Mouse (Mus musculus): ENCODE data around the gene Dnah8. TPM values are rescaled to one million over a fixed set of nuclear protein-coding genes. Genes with fewer than 3 reads are reported as not detected.

The Dnah8 gene
- total RNA-seq, 2 experiments from 2014 or later, result 1.4 to 2.4 TPM

- no peak for DNase-seq
Measured at GRCm38 (mm10) chr17:30663170-30663569, 39.0 kb downstream of the Dnah8 start.

GRCm38 (mm10) chr17:30664856-30665255 is 40.7 kb downstream of the Dnah8 start:
- DNase-seq, result no peak

GRCm38 (mm10) chr17:30672556-30672955 is 48.4 kb downstream of the Dnah8 start:
- DNase-seq, result no peak

GRCm38 (mm10) chr17:30673023-30673422 is 48.9 kb downstream of the Dnah8 start:
- DNase-seq, result no peak

- no peak for DNase-seq
Measured at GRCm38 (mm10) chr17:30675021-30675740, 51.0 kb downstream of the Dnah8 start.

GRCm38 (mm10) chr17:30678523-30678922 is 54.4 kb downstream of the Dnah8 start:
- no peak for DNase-seq

- DNase-seq, result no peak
Measured at GRCm38 (mm10) chr17:30679612-30680011, 55.5 kb downstream of the Dnah8 start.

GRCm38 (mm10) chr17:30681604-30682003 is 57.5 kb downstream of the Dnah8 start:
- peak; percentile 76 for DNase-seq

- no peak for DNase-seq
Measured at GRCm38 (mm10) chr17:30690181-30690580, 66.0 kb downstream of the Dnah8 start.

- DNase-seq, result no peak
Measured at GRCm38 (mm10) chr17:30691481-30691880, 67.3 kb downstream of the Dnah8 start.

GRCm38 (mm10) chr17:30694281-30694680 is 70.1 kb downstream of the Dnah8 start:
- DNase-seq, result no peak

GRCm38 (mm10) chr17:30714732-30715131 is 90.6 kb downstream of the Dnah8 start:
- peak; percentile 16 for DNase-seq

GRCm38 (mm10) chr17:30718197-30718596 is 94.0 kb downstream of the Dnah8 start:
- DNase-seq, result no peak

- no peak for DNase-seq
Measured at GRCm38 (mm10) chr17:30719031-30719430, 94.9 kb downstream of the Dnah8 start.

- DNase-seq, result no peak
Measured at GRCm38 (mm10) chr17:30727788-30728187, 103.6 kb downstream of the Dnah8 start.

GRCm38 (mm10) chr17:30732736-30733135 is 108.6 kb downstream of the Dnah8 start:
- no peak for DNase-seq

- no peak for DNase-seq
Measured at GRCm38 (mm10) chr17:30734770-30735169, 110.6 kb downstream of the Dnah8 start.

GRCm38 (mm10) chr17:30735454-30735853 is 111.3 kb downstream of the Dnah8 start:
- no peak for DNase-seq

GRCm38 (mm10) chr17:30737797-30738196 is 113.6 kb downstream of the Dnah8 start:
- peak; percentile 77 for DNase-seq

GRCm38 (mm10) chr17:30739769-30740168 is 115.6 kb downstream of the Dnah8 start:
- DNase-seq, result no peak

GRCm38 (mm10) chr17:30743947-30744346 is 119.8 kb downstream of the Dnah8 start:
- DNase-seq, result no peak

GRCm38 (mm10) chr17:30746056-30747024 is 122.2 kb downstream of the Dnah8 start:
- peak; percentile 74 for DNase-seq

- DNase-seq, result no peak
Measured at GRCm38 (mm10) chr17:30749391-30749790, 125.2 kb downstream of the Dnah8 start.

Data from adrenal gland, postnatal 10 days (tissue).